Mouse (Mus musculus) stomach, postnatal 0 days (tissue): Measurements from ENCODE around the gene Spopl.

Source experiments
- CTCF ChIP-seq: IDR thresholded peaks from 2 replicates; pipeline ENCODE4 v1.5.1; 2016; ENCODE audit warnings: antibody characterized with exemption, low read depth, mild to moderate bottlenecking, moderate library complexity
- EP300 ChIP-seq: optimal IDR thresholded peaks from 2 replicates; pipeline ENCODE3; 2016; ENCODE audit warnings: antibody characterized with exemption

DNA sequence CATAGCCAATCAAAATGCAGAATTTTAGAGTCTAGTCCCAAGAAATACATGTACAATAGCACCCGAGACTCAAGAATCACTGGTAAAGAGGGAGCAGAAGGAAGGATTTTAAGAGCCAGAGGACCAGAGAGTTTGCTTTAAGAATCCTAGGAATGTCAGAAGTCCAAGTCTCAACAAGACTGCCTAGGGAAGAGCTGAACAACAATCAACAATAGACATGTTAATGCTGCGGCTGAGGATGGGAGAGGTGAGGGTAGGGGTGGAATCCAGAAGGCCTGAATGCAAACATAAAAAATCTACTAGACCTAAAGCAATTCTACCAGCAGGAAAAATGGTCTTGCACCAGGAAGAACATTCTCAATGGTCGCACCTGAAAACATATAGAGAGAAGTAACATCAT lies 66.8 kb downstream of the Spopl start:
- TF ChIP-seq CTCF = no peak
- no peak for TF ChIP-seq EP300
